Mouse (Mus musculus): ENCODE results near the gene Katnal1. TPM values are rescaled to one million over a fixed set of nuclear protein-coding genes. Genes with fewer than 3 reads are reported as not detected.
A peak's percentile ranks its signal among the peaks of the same experiment; 100 is the strongest.

Katnal1 gene
- polyA plus RNA-seq, 1 experiment from 2014 or later = 6.9 TPM

DNA sequence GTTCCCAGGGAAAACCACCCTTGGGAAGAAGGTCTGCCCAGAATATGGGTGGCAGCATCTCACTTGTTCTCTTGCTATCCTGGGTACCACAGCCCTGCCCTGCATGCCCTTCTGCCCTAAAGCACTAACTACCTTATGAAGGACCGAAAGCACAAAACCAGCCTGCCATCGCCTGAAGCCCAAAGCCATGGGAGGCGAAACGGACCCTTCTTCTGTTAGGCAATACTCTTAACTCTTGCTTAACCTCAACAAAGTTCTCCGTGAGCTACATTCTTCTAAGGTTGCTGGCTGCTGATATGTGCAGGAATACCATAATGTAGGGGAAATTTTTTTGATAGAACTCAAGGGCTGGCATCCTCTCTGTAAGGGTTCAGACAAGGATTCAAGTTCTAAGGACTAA lies 6.3 kb downstream of the Katnal1 start:
- Histone ChIP-seq H3K27me3 (replicated peaks; ENCODE audit: control insufficient read depth, insufficient read depth, low read length) (no peaks in the 10 kb centered on the region), H3K4me2 (ENCODE audit: low read depth, low read length) (no peak overlapping the region), H3K9ac (ENCODE audit: low read depth, low read length) (no peak overlapping the region), H3K4me1 (ENCODE audit: control insufficient read depth, insufficient read depth, low read length) (peaks cover 4% of the 10 kb centered on the region; the same call in 1 of the 2 replicates), H3K4me3 (ENCODE audit: low read length) (no peak overlapping the region), H3K36me3 (ENCODE audit: control insufficient read depth, insufficient read depth, low read length) (no peaks in the 10 kb centered on the region), H3K27ac (ENCODE audit: low read length) (no peak overlapping the region), H3K9me3 (ENCODE audit: control insufficient read depth, low read length) (no peaks in the 10 kb centered on the region)
- WGBS = 82% methylated on average over 5 of the region's 5 CpGs
- ATAC-seq = no peak

DNA sequence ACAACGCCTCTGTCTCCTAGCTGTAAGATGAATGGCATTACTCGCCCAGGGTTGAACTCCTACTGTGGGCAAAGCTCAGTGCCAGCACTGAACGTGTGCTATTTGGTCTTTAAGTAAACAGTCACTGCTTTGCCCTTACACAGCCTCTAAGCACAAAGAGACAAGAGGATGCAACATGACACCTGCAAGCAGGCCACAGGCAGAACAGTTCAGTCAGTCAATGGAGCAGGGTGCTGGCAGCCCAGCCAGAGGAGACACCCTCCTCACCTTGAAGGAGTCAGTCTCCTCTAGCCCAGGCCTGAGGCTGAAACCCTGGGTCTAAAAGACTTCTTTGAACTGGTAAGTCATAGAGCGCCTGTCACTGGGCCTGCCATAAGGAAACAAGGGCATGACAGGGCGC lies 11.1 kb downstream of the Katnal1 start:
- Histone ChIP-seq H3K27ac (ENCODE audit: low read length) (no peak overlapping the region), H3K36me3 (ENCODE audit: control insufficient read depth, insufficient read depth, low read length) (no peaks in the 10 kb centered on the region), H3K4me2 (ENCODE audit: low read depth, low read length) (no peak overlapping the region), H3K9ac (ENCODE audit: low read depth, low read length) (no peak overlapping the region), H3K4me3 (ENCODE audit: low read length) (no peak overlapping the region), H3K9me3 (ENCODE audit: control insufficient read depth, low read length) (no peaks in the 10 kb centered on the region), H3K27me3 (replicated peaks; ENCODE audit: control insufficient read depth, insufficient read depth, low read length) (no peaks in the 10 kb centered on the region), H3K4me1 (ENCODE audit: control insufficient read depth, insufficient read depth, low read length) (no peaks in the 10 kb centered on the region)
- ATAC-seq = no peak
- 71% methylated on average over 5 of the region's 5 CpGs for WGBS

DNA sequence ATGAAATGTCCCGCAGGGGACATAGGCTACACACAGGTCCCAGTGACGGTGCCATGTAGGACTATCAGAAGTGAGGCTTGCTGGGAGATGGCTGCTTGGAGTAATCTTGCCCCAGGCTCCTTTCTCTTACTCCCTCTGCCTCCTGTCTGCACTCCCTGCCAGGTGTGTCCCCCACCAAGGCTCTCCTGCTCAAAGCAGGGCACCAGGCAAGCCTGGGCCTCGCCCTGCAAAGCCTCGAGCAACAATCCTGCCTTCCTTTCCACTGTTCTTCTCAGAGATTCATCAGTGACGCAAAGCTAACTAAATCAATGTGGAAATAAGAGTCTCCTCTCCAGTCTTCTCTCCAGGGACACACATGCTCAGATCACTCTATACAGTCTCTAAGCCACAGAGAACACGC lies 12.3 kb downstream of the Katnal1 start:
- H3K4me1 ChIP-seq (ENCODE audit: control insufficient read depth, insufficient read depth, low read length) = no peaks in the 10 kb centered on the region
- no peak overlapping the region for H3K4me3 ChIP-seq (ENCODE audit: low read length)
- 86% methylated on average over 6 of the region's 6 CpGs for WGBS
- H3K9me3 ChIP-seq (ENCODE audit: control insufficient read depth, low read length) = no peaks in the 10 kb centered on the region
- no peaks in the 10 kb centered on the region for H3K36me3 ChIP-seq (ENCODE audit: control insufficient read depth, insufficient read depth, low read length)
- H3K27ac ChIP-seq (ENCODE audit: low read length) = no peak overlapping the region
- no peak overlapping the region for H3K4me2 ChIP-seq (ENCODE audit: low read depth, low read length)
- H3K9ac ChIP-seq (ENCODE audit: low read depth, low read length) = no peak overlapping the region
- no peaks in the 10 kb centered on the region for H3K27me3 ChIP-seq (replicated peaks; ENCODE audit: control insufficient read depth, insufficient read depth, low read length)
- no peak for ATAC-seq

DNA sequence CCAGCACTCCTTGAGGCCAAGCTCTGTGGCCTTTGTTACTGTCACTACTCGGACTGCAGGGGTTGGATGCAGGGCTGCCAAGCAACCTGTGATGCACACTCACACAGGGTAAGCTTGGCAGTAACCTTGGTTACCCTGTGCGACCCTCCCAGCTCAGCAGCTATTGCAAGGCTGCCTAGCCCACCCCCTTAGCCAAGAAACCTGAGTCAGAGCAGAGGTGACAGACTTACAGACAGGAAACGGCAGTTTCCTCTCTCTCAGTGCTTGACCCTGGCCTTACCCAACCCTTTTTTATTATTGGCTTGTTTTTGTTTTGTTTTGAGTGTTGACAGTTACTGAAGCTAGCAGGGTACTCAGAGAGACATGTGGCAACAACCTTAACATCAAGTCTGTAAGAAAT lies 16.9 kb downstream of the Katnal1 start:
- Histone ChIP-seq H3K4me2 (ENCODE audit: low read depth, low read length) (no peak overlapping the region), H3K27ac (ENCODE audit: low read length) (no peak overlapping the region), H3K36me3 (ENCODE audit: control insufficient read depth, insufficient read depth, low read length) (0 out of 2 replicates have a peak, but pooled peaks cover 3% of the 10 kb centered on the region), H3K27me3 (replicated peaks; ENCODE audit: control insufficient read depth, insufficient read depth, low read length) (no peaks in the 10 kb centered on the region), H3K9me3 (ENCODE audit: control insufficient read depth, low read length) (no peaks in the 10 kb centered on the region), H3K4me3 (ENCODE audit: low read length) (no peak overlapping the region), H3K9ac (ENCODE audit: low read depth, low read length) (no peak overlapping the region), H3K4me1 (ENCODE audit: control insufficient read depth, insufficient read depth, low read length) (0 out of 2 replicates have a peak, but pooled peaks cover 3% of the 10 kb centered on the region)
- 57% methylated on average over 3 of the region's 3 CpGs for WGBS
- ATAC-seq = no peak

DNA sequence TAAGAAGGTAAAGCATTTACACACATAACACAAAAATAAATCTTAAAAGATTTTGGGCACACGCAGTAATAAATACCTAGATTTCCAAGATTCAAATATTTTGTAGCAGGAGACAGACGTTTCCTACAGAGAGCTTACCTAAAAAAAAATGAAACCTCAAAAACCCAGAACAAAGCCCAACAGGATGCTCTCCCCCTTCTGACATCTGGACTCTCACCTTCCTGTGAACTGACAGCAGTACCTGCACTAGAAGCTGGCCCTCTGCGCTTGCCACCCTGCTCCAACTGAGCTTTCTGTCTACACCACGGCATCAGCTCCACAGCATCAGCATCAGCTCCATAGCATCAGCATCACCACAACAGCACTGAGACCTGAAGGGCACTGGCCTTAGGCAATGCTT lies 19.1 kb downstream of the Katnal1 start:
- no peak overlapping the region for H3K4me3 ChIP-seq (ENCODE audit: low read length)
- no peak for ATAC-seq

DNA sequence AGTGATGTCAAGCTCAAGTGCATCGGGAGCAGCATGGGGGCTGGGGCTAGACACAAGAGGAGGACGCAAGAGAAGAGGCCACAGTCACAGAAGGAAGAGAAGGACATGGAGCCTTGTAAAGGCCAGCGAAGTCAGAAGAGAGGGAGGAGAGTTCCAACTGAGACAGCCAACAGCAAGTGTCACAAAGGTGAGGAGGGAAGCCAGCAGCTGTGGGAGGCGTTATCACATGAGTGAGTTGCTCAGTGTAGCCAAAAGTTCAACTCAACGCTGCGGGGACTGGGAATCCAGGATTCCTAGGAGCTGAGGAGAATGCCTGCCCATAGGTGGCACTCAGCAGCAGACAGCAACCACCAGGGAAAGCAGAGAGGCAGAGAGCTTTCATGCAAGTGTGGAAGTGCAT lies 19.7 kb downstream of the Katnal1 start:
- Histone ChIP-seq H3K9ac (ENCODE audit: low read depth, low read length) (0 out of 2 replicates have a peak overlapping the region, but pooled peaks have one; percentile 4), H3K4me2 (ENCODE audit: low read depth, low read length) (no peak overlapping the region)

More for the DNA sequence above, 19.1 kb downstream of the Katnal1 start:
- 0 out of 2 replicates have a peak, but pooled peaks cover 3% of the 10 kb centered on the region for H3K4me1 ChIP-seq (ENCODE audit: control insufficient read depth, insufficient read depth, low read length)
- no peak overlapping the region for H3K9ac ChIP-seq (ENCODE audit: low read depth, low read length)
- WGBS = 89% methylated on average over 4 of the region's 4 CpGs
- H3K27me3 ChIP-seq (replicated peaks; ENCODE audit: control insufficient read depth, insufficient read depth, low read length) = no peaks in the 10 kb centered on the region
- no peak overlapping the region for H3K27ac ChIP-seq (ENCODE audit: low read length)
- H3K36me3 ChIP-seq (ENCODE audit: control insufficient read depth, insufficient read depth, low read length) = 0 out of 2 replicates have a peak, but pooled peaks cover 3% of the 10 kb centered on the region
- no peaks in the 10 kb centered on the region for H3K9me3 ChIP-seq (ENCODE audit: control insufficient read depth, low read length)
- no peak overlapping the region for H3K4me2 ChIP-seq (ENCODE audit: low read depth, low read length)

DNA sequence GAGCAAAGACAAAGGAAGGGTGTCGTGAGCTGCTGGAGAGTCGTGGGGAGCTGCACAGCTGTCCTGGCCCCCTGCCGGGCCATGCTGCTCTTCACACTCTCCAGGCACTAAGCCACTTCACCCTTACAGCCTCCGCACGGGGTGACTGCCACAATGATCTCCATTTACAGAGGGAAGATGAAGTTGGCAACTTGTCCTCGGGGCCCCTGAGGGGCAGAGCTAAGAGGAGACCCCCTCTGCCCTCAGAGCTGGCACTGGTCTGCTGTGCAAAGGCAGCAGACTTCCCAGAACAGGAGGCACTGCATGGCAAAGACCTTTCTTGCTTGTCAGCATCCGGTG lies 20.1 kb downstream of the Katnal1 start:
- no peaks in the 10 kb centered on the region for H3K27me3 ChIP-seq (replicated peaks; ENCODE audit: control insufficient read depth, insufficient read depth, low read length)
- H3K9ac ChIP-seq (ENCODE audit: low read depth, low read length) = 0 out of 2 replicates have a peak overlapping the region, but pooled peaks have one; percentile 4
- ATAC-seq = peak; percentile 53
- H3K4me3 ChIP-seq (ENCODE audit: low read length) = no peak overlapping the region
- no peaks in the 10 kb centered on the region for H3K9me3 ChIP-seq (ENCODE audit: control insufficient read depth, low read length)
- no peak overlapping the region for H3K27ac ChIP-seq (ENCODE audit: low read length)
- no peak overlapping the region for H3K4me2 ChIP-seq (ENCODE audit: low read depth, low read length)
- 40% methylated on average over 7 of the region's 7 CpGs for WGBS
- 0 out of 2 replicates have a peak, but pooled peaks cover 3% of the 10 kb centered on the region for H3K36me3 ChIP-seq (ENCODE audit: control insufficient read depth, insufficient read depth, low read length)
- 0 out of 2 replicates have a peak, but pooled peaks cover 3% of the 10 kb centered on the region for H3K4me1 ChIP-seq (ENCODE audit: control insufficient read depth, insufficient read depth, low read length)

More for the DNA sequence above, 19.7 kb downstream of the Katnal1 start:
- no peaks in the 10 kb centered on the region for H3K9me3 ChIP-seq (ENCODE audit: control insufficient read depth, low read length)
- H3K4me1 ChIP-seq (ENCODE audit: control insufficient read depth, insufficient read depth, low read length) = 0 out of 2 replicates have a peak, but pooled peaks cover 3% of the 10 kb centered on the region
- H3K36me3 ChIP-seq (ENCODE audit: control insufficient read depth, insufficient read depth, low read length) = 0 out of 2 replicates have a peak, but pooled peaks cover 3% of the 10 kb centered on the region
- H3K27me3 ChIP-seq (replicated peaks; ENCODE audit: control insufficient read depth, insufficient read depth, low read length) = no peaks in the 10 kb centered on the region
- no peak for ATAC-seq
- WGBS = 43% methylated on average over 6 of the region's 6 CpGs
- H3K4me3 ChIP-seq (ENCODE audit: low read length) = no peak overlapping the region
- H3K27ac ChIP-seq (ENCODE audit: low read length) = no peak overlapping the region

DNA sequence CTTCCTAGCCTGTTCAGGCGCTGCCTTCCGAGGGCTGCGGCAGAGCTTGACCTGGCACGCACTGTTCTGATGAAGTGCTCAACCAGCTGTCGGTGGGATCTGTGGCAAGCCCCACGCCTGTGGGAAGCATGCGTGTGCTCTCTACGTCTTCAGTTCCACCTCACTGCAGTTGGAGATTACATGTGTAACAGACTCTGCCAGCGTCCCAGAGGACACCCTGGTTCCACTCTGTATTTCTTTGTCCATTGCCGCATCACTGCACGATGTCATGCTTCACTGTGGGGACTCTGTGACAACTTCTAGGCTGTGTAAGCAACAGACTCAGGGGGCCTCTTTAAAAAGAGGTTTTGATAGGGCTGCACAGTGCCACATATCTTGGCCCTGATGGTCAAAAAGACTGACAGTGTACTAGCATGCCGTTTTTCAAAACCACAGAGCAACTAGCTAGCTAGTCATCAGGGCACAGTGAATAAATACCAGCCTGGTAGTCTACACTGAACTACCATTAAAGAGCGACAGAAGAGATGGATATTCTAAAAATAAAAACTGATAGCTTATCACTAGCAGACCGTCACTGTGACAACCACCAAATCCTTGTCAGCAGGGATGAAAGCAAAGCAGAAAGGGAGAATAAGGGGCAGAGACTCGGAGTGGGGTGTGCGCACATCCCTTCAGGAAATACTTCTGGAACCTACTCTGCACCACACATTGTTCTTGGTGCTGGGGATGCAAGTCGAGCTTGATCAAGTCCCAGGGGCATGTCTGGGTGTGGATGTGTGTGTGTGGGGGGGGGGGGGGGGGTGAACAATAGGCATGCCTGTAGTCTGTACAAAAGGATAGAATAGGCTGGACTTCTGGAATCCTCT lies 20.7 kb downstream of the Katnal1 start:
- H3K27ac ChIP-seq (ENCODE audit: low read length) = no peak overlapping the region
- H3K4me1 ChIP-seq (ENCODE audit: control insufficient read depth, insufficient read depth, low read length) = 0 out of 2 replicates have a peak, but pooled peaks cover 3% of the 10 kb centered on the region
- no peaks in the 10 kb centered on the region for H3K9me3 ChIP-seq (ENCODE audit: control insufficient read depth, low read length)
- H3K27me3 ChIP-seq (replicated peaks; ENCODE audit: control insufficient read depth, insufficient read depth, low read length) = no peaks in the 10 kb centered on the region
- H3K4me3 ChIP-seq (ENCODE audit: low read length) = no peak overlapping the region
- no peak overlapping the region for H3K9ac ChIP-seq (ENCODE audit: low read depth, low read length)
- peak; percentile 11; the same call in 1 of the 2 replicates for ATAC-seq
- no peak overlapping the region for H3K4me2 ChIP-seq (ENCODE audit: low read depth, low read length)
- 80% methylated on average over 17 of the region's 17 CpGs for WGBS
- 0 out of 2 replicates have a peak, but pooled peaks cover 5% of the 10 kb centered on the region for H3K36me3 ChIP-seq (ENCODE audit: control insufficient read depth, insufficient read depth, low read length)

DNA sequence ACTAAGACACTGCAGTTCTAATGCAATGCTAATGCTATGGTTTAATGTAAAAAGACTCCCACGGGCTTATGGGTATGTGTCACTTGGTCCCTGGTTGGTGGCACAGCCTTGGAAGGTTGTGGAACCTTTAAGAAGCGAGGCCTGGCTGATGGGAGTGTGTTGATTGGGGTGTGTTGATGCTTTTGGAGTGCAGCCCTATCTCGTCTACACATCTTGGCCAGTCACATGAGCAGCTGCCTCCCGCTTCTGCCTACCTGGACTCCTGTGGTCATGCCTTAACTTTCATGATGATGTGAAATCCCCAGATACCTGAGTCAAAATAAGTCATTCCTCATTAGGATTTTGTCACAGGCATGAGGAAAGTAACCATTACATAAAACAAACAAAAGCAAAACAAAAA lies 22.8 kb downstream of the Katnal1 start:
- Histone ChIP-seq H3K9me3 (ENCODE audit: control insufficient read depth, low read length) (no peaks in the 10 kb centered on the region), H3K36me3 (ENCODE audit: control insufficient read depth, insufficient read depth, low read length) (0 out of 2 replicates have a peak, but pooled peaks cover 5% of the 10 kb centered on the region), H3K27ac (ENCODE audit: low read length) (no peak overlapping the region), H3K4me1 (ENCODE audit: control insufficient read depth, insufficient read depth, low read length) (0 out of 2 replicates have a peak, but pooled peaks cover 3% of the 10 kb centered on the region), H3K9ac (ENCODE audit: low read depth, low read length) (no peak overlapping the region), H3K4me2 (ENCODE audit: low read depth, low read length) (no peak overlapping the region), H3K27me3 (replicated peaks; ENCODE audit: control insufficient read depth, insufficient read depth, low read length) (no peaks in the 10 kb centered on the region), H3K4me3 (ENCODE audit: low read length) (no peak overlapping the region)
- WGBS = 89% methylated on average over 4 of the region's 4 CpGs
- ATAC-seq = no peak
